Mouse (Mus musculus): Measurements from ENCODE around the gene Prr27. TPM values are rescaled to one million over a fixed set of nuclear protein-coding genes. Genes with fewer than 3 reads are reported as not detected.

Gene Prr27
- polyA plus RNA-seq, 1 experiment from 2014 or later, result not detected

DNA sequence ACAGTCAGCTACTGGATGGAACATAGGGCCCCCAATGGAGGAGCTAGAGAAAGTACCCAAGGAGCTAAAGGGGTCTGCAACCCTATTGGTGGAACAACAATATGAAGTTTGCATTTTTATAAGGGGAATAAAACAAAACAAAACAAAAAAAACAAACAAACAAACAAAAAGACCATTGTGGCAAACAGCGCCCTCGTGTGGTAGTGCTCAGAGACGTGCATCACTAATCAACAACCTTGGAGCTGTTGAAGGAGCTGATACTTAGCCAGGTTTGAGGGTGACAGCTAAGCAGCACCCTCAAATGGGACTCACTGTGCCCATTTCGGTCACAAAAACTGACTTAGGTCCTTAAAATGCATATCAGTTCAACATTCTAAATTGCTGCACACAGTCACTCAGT is 45.9 kb downstream of the Prr27 start:
- no peak overlapping the region for H3K4me3 ChIP-seq (ENCODE audit: low read depth, low read length)
- H3K27ac ChIP-seq (replicated peaks), result no peak overlapping the region
- H3K27me3 ChIP-seq (ENCODE audit: control insufficient read depth, insufficient read depth, low read length), result no peaks in the 10 kb centered on the region
- H3K9me3 ChIP-seq (ENCODE audit: control insufficient read depth, low read length), result no peaks in the 10 kb centered on the region
- H3K9ac ChIP-seq (ENCODE audit: low read length), result no peak overlapping the region
- 31% methylated on average over 4 of the region's 4 CpGs for WGBS
- H3K4me1 ChIP-seq (replicated peaks; ENCODE audit: control insufficient read depth, insufficient read depth), result no peaks in the 10 kb centered on the region
- ATAC-seq (ENCODE audit: low FRiP score, low TSS enrichment) (no peak), DNase-seq (ENCODE audit: low spot score) (no peak)
- no peaks in the 10 kb centered on the region for H3K36me3 ChIP-seq (ENCODE audit: control insufficient read depth, insufficient read depth, low read length)
- H3K4me2 ChIP-seq (replicated peaks; ENCODE audit: low read depth), result no peak overlapping the region
- no peak for TF ChIP-seq EP300 (optimal IDR thresholded peaks at IDR 0.05)
- TF ChIP-seq CTCF (IDR thresholded peaks at IDR 0.05; ENCODE audit: low read depth), result peak; percentile 52

DNA sequence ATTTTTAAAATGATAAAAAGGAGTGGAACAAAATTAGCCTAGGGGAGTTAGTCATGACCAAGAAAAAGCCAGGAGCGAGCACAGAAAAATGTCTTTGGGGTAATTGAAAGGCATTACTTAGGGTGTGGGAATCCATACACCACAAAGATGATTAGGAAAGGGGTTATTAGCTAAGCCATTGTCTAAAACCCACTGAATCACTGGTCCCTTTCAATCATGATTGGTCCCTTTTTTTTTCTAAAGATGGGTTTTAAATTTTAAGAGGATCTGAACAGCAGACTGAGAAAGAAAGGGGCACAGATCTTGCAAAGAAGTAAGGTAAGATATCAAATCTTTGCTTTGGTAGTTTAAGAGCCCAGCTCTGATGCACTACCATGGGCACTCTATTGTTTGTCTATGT is 59.2 kb downstream of the Prr27 start, which contains the start of gene Odam:
Gene Odam, plus strand, starts transcription at position 301 of the 400 bp plus-strand sequence.
- WGBS, result 88% methylated on average over 1 of the region's 1 CpGs
- no peak for TF ChIP-seq CTCF (IDR thresholded peaks at IDR 0.05; ENCODE audit: low read depth)
- TF ChIP-seq EP300 (optimal IDR thresholded peaks at IDR 0.05), result no peak
- DNase-seq (ENCODE audit: low spot score), result no peak
- no peaks in the 10 kb centered on the region for H3K4me1 ChIP-seq (replicated peaks; ENCODE audit: control insufficient read depth, insufficient read depth)
- no peaks in the 10 kb centered on the region for H3K36me3 ChIP-seq (ENCODE audit: control insufficient read depth, insufficient read depth, low read length)
- H3K9me3 ChIP-seq (ENCODE audit: control insufficient read depth, low read length), result no peaks in the 10 kb centered on the region
- no peak within 1 kb of the TSS for H3K9ac ChIP-seq (ENCODE audit: low read length)
- H3K4me3 ChIP-seq (ENCODE audit: low read depth, low read length), result no peak within 1 kb of the TSS
- H3K4me2 ChIP-seq (replicated peaks; ENCODE audit: low read depth), result no peak within 1 kb of the TSS
- no peaks in the 10 kb centered on the region for H3K27me3 ChIP-seq (ENCODE audit: control insufficient read depth, insufficient read depth, low read length)
- H3K27ac ChIP-seq (replicated peaks), result no peak within 1 kb of the TSS
- no peak for ATAC-seq (ENCODE audit: low FRiP score, low TSS enrichment)

Other genes with a start within 250 kb of the Prr27 start
- gene Sult1e1, start 234.1 kb upstream of the Prr27 start, polyA plus RNA-seq (2015; fragmentation: Nextera tagmentation; extraction: Ambion mirVana), result 0.10 and 0.16 TPM in 2 replicates
- 0.56 and 1.4 TPM in 2 replicates for gene Csn1s1, start 159.5 kb upstream of the Prr27 start, polyA plus RNA-seq (2015; fragmentation: Nextera tagmentation; extraction: Ambion mirVana)
- 3.3 and 8.9 TPM in 2 replicates for gene Csn2, start 126.1 kb upstream of the Prr27 start, polyA plus RNA-seq (2015; fragmentation: Nextera tagmentation; extraction: Ambion mirVana)
- 2.2 and 4.1 TPM in 2 replicates for gene Csn1s2a, start 51.1 kb upstream of the Prr27 start, polyA plus RNA-seq (2015; fragmentation: Nextera tagmentation; extraction: Ambion mirVana)
- 0.17 and 0.23 TPM in 2 replicates for gene Csn1s2b, start 17.6 kb upstream of the Prr27 start, polyA plus RNA-seq (2015; fragmentation: Nextera tagmentation; extraction: Ambion mirVana)
- gene Odam, start 59.3 kb downstream of the Prr27 start, polyA plus RNA-seq (2015; fragmentation: Nextera tagmentation; extraction: Ambion mirVana), result not detected in 2 replicates
- 1.1 and 2.4 TPM in 2 replicates for gene Csn3, start 99.9 kb downstream of the Prr27 start, polyA plus RNA-seq (2015; fragmentation: Nextera tagmentation; extraction: Ambion mirVana)
- gene 2310003L06Rik, start 143.8 kb downstream of the Prr27 start, polyA plus RNA-seq (2015; fragmentation: Nextera tagmentation; extraction: Ambion mirVana), result not detected in 2 replicates
- gene Gm28434, start 143.8 kb downstream of the Prr27 start, polyA plus RNA-seq (2015; fragmentation: Nextera tagmentation; extraction: Ambion mirVana), result not detected in 2 replicates
- gene Cabs1, start 153.8 kb downstream of the Prr27 start, polyA plus RNA-seq (2015; fragmentation: Nextera tagmentation; extraction: Ambion mirVana), result not detected in 2 replicates
- not detected in 2 replicates for gene Smr3a, start 176.9 kb downstream of the Prr27 start, polyA plus RNA-seq (2015; fragmentation: Nextera tagmentation; extraction: Ambion mirVana)

All from stomach, postnatal 0 days (tissue).